Mouse (Mus musculus) brain, embryonic 14.5 days (tissue): Measurements from ENCODE around the gene Ing4.

Experiments used
- CTCF ChIP-seq: fragments of 200-500 bp; IDR thresholded peaks from 2 replicates; pipeline ENCODE4 v1.5.1; 2012; ENCODE audit warnings: inconsistent platforms, mild to moderate bottlenecking, moderate library complexity, borderline replicate concordance; ENCODE audit not compliant: insufficient read depth, insufficient read length; ENCODE audit errors: extremely low read depth
- POLR2A ChIP-seq: fragments of 200-500 bp; IDR thresholded peaks from 2 replicates; pipeline ENCODE4 v1.6.1; 2012; ENCODE audit warnings: mild to moderate bottlenecking, inconsistent platforms, borderline replicate concordance; ENCODE audit not compliant: poor library complexity, insufficient read depth, insufficient read length, severe bottlenecking; ENCODE audit errors: extremely low read depth

DNA sequence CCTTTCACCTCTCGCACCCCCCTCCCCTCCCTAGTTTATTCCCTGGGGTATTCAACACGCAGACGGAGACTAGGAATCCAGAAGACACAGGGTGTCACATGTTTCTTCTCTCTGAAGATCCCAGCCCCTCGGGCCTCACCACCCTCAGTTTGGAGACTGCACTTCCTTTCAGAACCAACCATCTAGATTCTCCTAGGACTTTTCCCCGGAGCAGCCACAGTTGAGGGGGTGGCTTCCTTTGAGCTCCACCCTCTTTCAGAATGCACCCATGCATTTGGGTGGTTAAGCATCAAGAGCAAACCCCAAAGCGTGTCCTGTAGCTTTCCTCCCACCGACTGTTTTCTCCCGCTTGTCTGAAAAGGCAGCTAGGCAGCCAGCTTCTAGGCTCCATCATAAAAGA lies 41.5 kb upstream of the Ing4 start:
- no peak for TF ChIP-seq CTCF
- no peak for TF ChIP-seq POLR2A
